Mouse (Mus musculus): Measurements from ENCODE around the gene Srrt.

The Srrt gene

GRCm38 (mm10) chr5:137263897-137264720 lies 43.4 kb downstream of the Srrt start:
- no peak for DNase-seq (ENCODE audit: low spot score)
